Mouse (Mus musculus) limb, embryonic 14.5 days (tissue): Measurements from ENCODE around the gene Smyd3. TPM values are rescaled to one million over a fixed set of nuclear protein-coding genes. Genes with fewer than 3 reads are reported as not detected.
"Not testable (repeated sequence)": the region's sequence is repeated elsewhere in the genome, so short reads cannot be mapped to it uniquely, and the experiment has no call there.

Experiments
- ATAC-seq: fragments of 200-750 bp; cut with Nextera tagmentation; 2 replicates; pipeline ENCODE4 v1.8.0; 2017; ENCODE audit warnings: low read depth, moderate number of reproducible peaks, moderate TSS enrichment; ENCODE audit not compliant: low FRiP score
- DNase-seq: peaks from one replicate; pipeline ENCODE4 v3.0.0-alpha.2; 2015; ENCODE audit warnings: low spot score
- H3K27ac ChIP-seq: fragments of 300-500 bp; sonication (generic); replicated peaks from 2 replicates; pipeline ENCODE4 v1.5.1; 2014; ENCODE audit warnings: low read depth, mild to moderate bottlenecking, low read length, moderate library complexity, mixed read lengths
- H3K27me3 ChIP-seq: fragments of 300-500 bp; sonication (generic); 2 replicates; pipeline ENCODE4 v1.6.1; 2014; ENCODE audit warnings: low read length, mixed read lengths; ENCODE audit not compliant: control insufficient read depth, insufficient read depth
- H3K36me3 ChIP-seq: fragments of 300-500 bp; sonication (generic); 2 replicates; pipeline ENCODE4 v1.6.1; 2014; ENCODE audit warnings: mild to moderate bottlenecking, low read length, moderate library complexity, mixed read lengths; ENCODE audit not compliant: control insufficient read depth, insufficient read depth
- H3K4me1 ChIP-seq: fragments of 300-500 bp; sonication (generic); 2 replicates; pipeline ENCODE4 v1.6.1; 2014; ENCODE audit warnings: antibody characterized with exemption, low read length, mixed read lengths; ENCODE audit not compliant: control insufficient read depth, insufficient read depth
- H3K4me2 ChIP-seq: fragments of 300-500 bp; sonication (generic); replicated peaks from 2 replicates; pipeline ENCODE4 v1.6.1; 2014; ENCODE audit warnings: low read depth, mild to moderate bottlenecking, low read length, moderate library complexity; ENCODE audit not compliant: severe bottlenecking
- H3K4me3 ChIP-seq: fragments of 300-500 bp; sonication (generic); replicated peaks from 2 replicates; pipeline ENCODE4 v1.5.1; 2014; ENCODE audit warnings: low read length
- H3K9ac ChIP-seq: fragments of 300-500 bp; sonication (generic); 2 replicates; pipeline ENCODE4 v1.6.1; 2014; ENCODE audit warnings: mild to moderate bottlenecking, low read depth, low read length, moderate library complexity; ENCODE audit not compliant: severe bottlenecking
- H3K9me3 ChIP-seq: fragments of 300-500 bp; sonication (generic); 2 replicates; pipeline ENCODE4 v1.6.1; 2016; ENCODE audit warnings: low read length; ENCODE audit not compliant: control insufficient read depth
- POLR2A ChIP-seq: fragments of 200-500 bp; IDR thresholded peaks from 2 replicates; pipeline ENCODE4 v1.8.0; 2012; ENCODE audit warnings: inconsistent platforms, mild to moderate bottlenecking, moderate library complexity, borderline replicate concordance; ENCODE audit not compliant: insufficient read depth, insufficient read length; ENCODE audit errors: extremely low read depth
- WGBS: fragments of 180-500 bp; shearing (Covaris S2); extraction: QIAGEN DNeasy Blood & Tissue Kit; methylation state at CpG from one replicate; pipeline ENCODE4 v1.1.7; 2014; 5-methylcytosine and 5-hydroxymethylcytosine counted together
- polyA plus RNA-seq, 2 experiments: library from polyadenylated mRNA; depleted of rRNA in 1 of 2; stranded (reverse) in 1 of 2; unstranded in 1 of 2; fragments of >200 nt; fragmentation: Nextera tagmentation in 1 of 2; extraction: Ambion mirVana in 1 of 2; gene quantifications; 2 replicates each; pipeline versions ENCODE4 v1.2.1 to v1.2.3; 2012 to 2014

The Smyd3 gene
- polyA plus RNA-seq, 2 experiments, result 9.8 to 21.5 TPM

DNA sequence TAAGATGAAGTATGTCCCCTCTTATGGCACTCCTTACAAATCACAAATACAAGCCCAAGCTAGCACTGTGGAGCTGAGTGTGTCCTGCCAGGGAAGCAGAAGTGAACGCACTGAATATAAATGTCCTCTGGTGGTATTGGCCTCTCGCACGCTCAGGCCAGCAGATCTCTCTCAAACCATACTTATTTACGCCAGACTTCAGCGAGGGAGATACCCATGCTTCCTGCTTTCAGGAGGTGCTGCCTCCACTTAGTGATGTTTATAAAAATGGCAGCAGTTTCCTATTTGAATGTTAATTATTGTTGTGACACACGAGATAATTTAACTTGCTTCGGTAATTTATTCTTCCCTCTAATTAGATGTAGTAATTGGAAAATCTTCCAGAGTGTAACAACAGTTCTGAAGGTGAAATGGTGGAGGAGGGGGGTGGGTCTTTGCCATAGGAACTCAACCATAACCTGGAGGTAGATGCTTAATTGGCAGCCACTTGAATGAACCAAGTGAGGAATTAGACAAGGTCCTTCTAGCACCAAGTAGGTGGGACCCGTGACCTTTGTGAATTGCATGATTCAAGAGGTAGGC is 224.0 kb downstream of the Smyd3 start:
- Histone ChIP-seq H3K4me1 (no peaks in the 10 kb centered on the region), H3K9ac (no peak overlapping the region), H3K27me3 (no peaks in the 10 kb centered on the region), H3K27ac (no peak overlapping the region), H3K4me2 (no peak overlapping the region), H3K36me3 (no peaks in the 10 kb centered on the region), H3K4me3 (no peak overlapping the region), H3K9me3 (no peaks in the 10 kb centered on the region)
- ATAC-seq (no peak), DNase-seq (no peak)
- WGBS, result 84% methylated on average over 8 of the region's 8 CpGs
- no peak for TF ChIP-seq POLR2A

DNA sequence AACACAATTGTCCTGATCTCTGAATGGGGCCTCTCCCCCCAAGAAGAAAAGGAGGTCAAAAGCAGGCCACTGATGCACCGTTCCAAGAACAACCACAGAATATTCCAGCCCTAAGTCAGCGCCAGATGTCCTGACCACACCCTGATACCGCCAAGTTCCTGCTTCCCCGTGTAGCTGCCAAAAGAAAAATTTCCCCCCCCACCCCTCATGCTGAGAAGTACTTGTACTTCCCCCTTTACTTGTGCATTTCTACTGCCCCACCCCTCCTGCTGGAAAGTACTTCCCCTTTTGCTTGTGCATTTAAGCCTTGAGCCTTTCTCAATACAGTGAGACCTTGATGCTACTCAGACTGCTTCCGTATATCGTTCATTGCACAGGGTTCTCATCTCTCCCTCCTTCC is 227.7 kb downstream of the Smyd3 start:
- H3K36me3 ChIP-seq, H3K4me2 ChIP-seq, ATAC-seq, H3K27ac ChIP-seq, H3K9me3 ChIP-seq, H3K27me3 ChIP-seq, H3K4me3 ChIP-seq, DNase-seq, H3K4me1 ChIP-seq, H3K9ac ChIP-seq: not testable (repeated sequence)
- 93% methylated on average over 6 of the region's 6 CpGs for WGBS

DNA sequence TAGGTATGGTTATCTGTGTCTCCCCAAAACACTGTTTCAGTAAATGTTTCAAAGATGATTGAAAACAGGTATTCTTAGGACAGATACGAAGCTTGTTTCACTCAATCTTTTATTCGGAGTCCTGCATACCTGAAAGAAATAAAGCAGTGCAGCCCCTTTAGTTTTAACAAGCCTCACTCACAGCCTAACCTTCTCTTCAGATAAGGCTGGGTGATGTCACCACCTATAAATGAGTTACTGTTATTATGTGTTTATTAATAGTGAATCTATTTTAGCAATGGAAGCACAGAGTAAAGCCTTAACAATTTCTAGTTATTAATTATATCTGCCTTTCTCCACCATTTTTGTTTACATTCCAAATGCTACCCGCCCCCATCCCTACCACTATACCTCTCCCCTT is 228.1 kb downstream of the Smyd3 start:
- no peak for TF ChIP-seq POLR2A
- Histone ChIP-seq H3K4me2 (no peak overlapping the region), H3K9ac (no peak overlapping the region), H3K27me3 (no peaks in the 10 kb centered on the region), H3K4me3 (no peak overlapping the region), H3K27ac (no peak overlapping the region), H3K4me1 (no peaks in the 10 kb centered on the region), H3K9me3 (no peaks in the 10 kb centered on the region), H3K36me3 (no peaks in the 10 kb centered on the region)
- ATAC-seq (no peak), DNase-seq (no peak)
- WGBS, result 82% methylated on average over 3 of the region's 3 CpGs

DNA sequence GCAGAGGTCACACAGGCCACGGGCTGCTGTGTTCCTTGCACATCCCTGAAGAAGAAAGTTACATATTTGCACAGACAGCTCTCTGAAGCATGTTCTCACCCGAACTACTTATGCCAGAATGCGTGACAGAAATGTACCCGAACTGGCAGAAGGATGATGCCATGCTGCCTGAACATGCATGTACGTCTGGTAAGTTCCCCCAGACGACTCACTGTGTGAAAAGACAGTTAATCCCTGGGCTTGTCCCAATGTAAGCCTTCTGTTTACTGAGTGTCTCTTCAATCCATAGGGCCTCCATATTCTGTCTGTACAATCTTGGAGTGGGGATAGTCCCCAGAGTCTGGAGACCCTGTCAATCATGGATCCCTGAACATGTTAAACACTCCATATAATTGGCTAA is 231.1 kb downstream of the Smyd3 start:
- no peaks in the 10 kb centered on the region for H3K36me3 ChIP-seq
- ATAC-seq (no peak), DNase-seq (no peak)
- H3K27me3 ChIP-seq, result no peaks in the 10 kb centered on the region
- no peak for TF ChIP-seq POLR2A
- H3K9ac ChIP-seq, result no peak overlapping the region
- 92% methylated on average over 6 of the region's 6 CpGs for WGBS
- H3K4me1 ChIP-seq, result no peaks in the 10 kb centered on the region
- H3K27ac ChIP-seq, result no peak overlapping the region
- H3K4me3 ChIP-seq, result no peak overlapping the region
- no peaks in the 10 kb centered on the region for H3K9me3 ChIP-seq
- H3K4me2 ChIP-seq, result no peak overlapping the region

DNA sequence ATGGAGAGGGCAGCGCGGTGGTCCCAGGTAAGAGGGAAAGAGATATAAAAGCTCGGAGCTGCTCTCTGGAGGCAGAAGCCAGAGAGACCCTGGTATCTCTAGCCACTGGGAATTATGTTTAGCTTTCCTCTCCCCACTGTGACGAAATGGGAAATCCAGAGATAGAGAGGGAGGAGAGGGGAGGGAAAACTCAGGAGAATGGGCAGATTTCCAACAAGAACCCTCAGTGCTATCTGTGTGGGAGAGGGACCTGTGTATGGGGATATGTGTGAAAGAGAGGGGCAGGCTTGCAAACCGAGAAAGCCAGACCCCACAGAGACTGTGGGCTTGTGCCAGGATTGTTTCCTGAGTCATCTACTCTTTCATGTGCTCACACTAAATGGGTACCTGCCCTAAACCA is 235.0 kb downstream of the Smyd3 start:
- Histone ChIP-seq H3K4me3 (no peak overlapping the region), H3K4me2 (no peak overlapping the region), H3K27me3 (no peaks in the 10 kb centered on the region), H3K9ac (no peak overlapping the region), H3K4me1 (no peaks in the 10 kb centered on the region), H3K27ac (no peak overlapping the region), H3K36me3 (no peaks in the 10 kb centered on the region), H3K9me3 (no peaks in the 10 kb centered on the region)
- DNase-seq (no peak), ATAC-seq (no peak)
- WGBS, result 84% methylated on average over 5 of the region's 5 CpGs
- TF ChIP-seq POLR2A, result no peak
